Mouse (Mus musculus): ENCODE measurements around the gene Anapc5. TPM values are rescaled to one million over a fixed set of nuclear protein-coding genes. Genes with fewer than 3 reads are reported as not detected.

Gene Anapc5
- polyA plus RNA-seq, 1 experiment from 2014 or later: 342 TPM

GRCm38 (mm10) chr5:122798557-122799378, 22.4 kb downstream of the Anapc5 start:
- Histone ChIP-seq H3K4me2 (no peak overlapping the region), H3K27ac (peak overlapping the region; percentile 45), H3K27me3 (replicated peaks) (no peaks in the 10 kb centered on the region), H3K9ac (no peak overlapping the region), H3K36me3 (peaks cover 97% of the 10 kb centered on the region), H3K4me1 (peaks cover 36% of the 10 kb centered on the region), H3K4me3 (no peak overlapping the region), H3K9me3 (replicated peaks) (no peaks in the 10 kb centered on the region)
- 72% methylated on average over 17 of the region's 17 CpGs for WGBS (ENCODE audit: insufficient replicate concordance)
- peak; percentile 38; the same call in 1 of the 2 replicates for ATAC-seq

- Histone ChIP-seq H3K9me3 (replicated peaks) (no peaks in the 10 kb centered on the region), H3K27me3 (replicated peaks) (no peaks in the 10 kb centered on the region), H3K9ac (no peak overlapping the region), H3K4me3 (no peak overlapping the region), H3K27ac (no peak overlapping the region), H3K36me3 (peaks cover 97% of the 10 kb centered on the region), H3K4me1 (peaks cover 35% of the 10 kb centered on the region), H3K4me2 (no peak overlapping the region)
- ATAC-seq: no peak
- 80% methylated on average over 3 of the region's 3 CpGs for WGBS (ENCODE audit: insufficient replicate concordance)
Measured at GRCm38 (mm10) chr5:122797866-122798265, 23.3 kb downstream of the Anapc5 start.

- no peaks in the 10 kb centered on the region for H3K27me3 ChIP-seq (replicated peaks)
- 71% methylated on average over 2 of the region's 2 CpGs for WGBS (ENCODE audit: insufficient replicate concordance)
- ATAC-seq: no peak
- H3K27ac ChIP-seq: no peak overlapping the region
- peaks cover 14% of the 10 kb centered on the region for H3K4me1 ChIP-seq
- peaks cover 80% of the 10 kb centered on the region for H3K36me3 ChIP-seq
- no peaks in the 10 kb centered on the region for H3K9me3 ChIP-seq (replicated peaks)
- no peak overlapping the region for H3K4me2 ChIP-seq
- no peak overlapping the region for H3K9ac ChIP-seq
- no peak overlapping the region for H3K4me3 ChIP-seq
Measured at GRCm38 (mm10) chr5:122788696-122789095, 32.4 kb downstream of the Anapc5 start.

- Histone ChIP-seq H3K27me3 (replicated peaks) (no peaks in the 10 kb centered on the region), H3K36me3 (peaks cover 57% of the 10 kb centered on the region), H3K27ac (no peak overlapping the region), H3K4me2 (no peak overlapping the region), H3K4me1 (peaks cover 17% of the 10 kb centered on the region), H3K4me3 (no peak overlapping the region), H3K9me3 (replicated peaks) (no peaks in the 10 kb centered on the region), H3K9ac (no peak overlapping the region)
- ATAC-seq: no peak
- 63% methylated on average over 12 of the region's 12 CpGs for WGBS (ENCODE audit: insufficient replicate concordance)
Measured at GRCm38 (mm10) chr5:122786035-122786819, 34.9 kb downstream of the Anapc5 start.

GRCm38 (mm10) chr5:122783726-122784406, 37.3 kb downstream of the Anapc5 start:
- Histone ChIP-seq H3K4me3 (no peak overlapping the region), H3K27me3 (replicated peaks) (no peaks in the 10 kb centered on the region; the same call in none of the 2 replicates)
- WGBS (ENCODE audit: insufficient replicate concordance): 69% methylated on average over 14 of the region's 14 CpGs

GRCm38 (mm10) chr5:122782066-122782465, 39.1 kb downstream of the Anapc5 start:
- Histone ChIP-seq H3K4me2 (no peak overlapping the region), H3K36me3 (peaks cover 15% of the 10 kb centered on the region), H3K27ac (no peak overlapping the region), H3K4me1 (peaks cover 45% of the 10 kb centered on the region), H3K27me3 (replicated peaks) (peaks cover 4% of the 10 kb centered on the region), H3K9ac (no peak overlapping the region), H3K4me3 (no peak overlapping the region), H3K9me3 (replicated peaks) (no peaks in the 10 kb centered on the region)
- WGBS (ENCODE audit: insufficient replicate concordance): 54% methylated on average over 1 of the region's 1 CpGs
- no peak for ATAC-seq

More at GRCm38 (mm10) chr5:122783726-122784406, 37.3 kb downstream of the Anapc5 start:
- Histone ChIP-seq H3K4me1 (peaks cover 30% of the 10 kb centered on the region), H3K9ac (no peak overlapping the region), H3K9me3 (replicated peaks) (no peaks in the 10 kb centered on the region), H3K36me3 (peaks cover 33% of the 10 kb centered on the region), H3K27ac (0 out of 2 replicates have a peak overlapping the region, but pooled peaks have one; percentile 41), H3K4me2 (no peak overlapping the region)
- ATAC-seq: no peak

- H3K4me3 ChIP-seq: no peak overlapping the region
- peaks cover 4% of the 10 kb centered on the region; the same call in 1 of the 2 replicates for H3K36me3 ChIP-seq
- H3K27ac ChIP-seq: no peak overlapping the region
- ATAC-seq: no peak
- H3K27me3 ChIP-seq (replicated peaks): peaks cover 4% of the 10 kb centered on the region
- no peak overlapping the region for H3K4me2 ChIP-seq
- H3K9ac ChIP-seq: no peak overlapping the region
- 80% methylated on average over 19 of the region's 19 CpGs for WGBS (ENCODE audit: insufficient replicate concordance)
- peaks cover 43% of the 10 kb centered on the region for H3K4me1 ChIP-seq
- no peaks in the 10 kb centered on the region for H3K9me3 ChIP-seq (replicated peaks)
Measured at GRCm38 (mm10) chr5:122780791-122781432, 40.2 kb downstream of the Anapc5 start.

- H3K4me1 ChIP-seq: peaks cover 58% of the 10 kb centered on the region
- H3K27ac ChIP-seq: peak within 1 kb of the TSS; percentile 78
- peak; percentile 71 for ATAC-seq
- peaks cover 4% of the 10 kb centered on the region for H3K27me3 ChIP-seq (replicated peaks)
- H3K9ac ChIP-seq: peak within 1 kb of the TSS; percentile 94
- no peaks in the 10 kb centered on the region for H3K9me3 ChIP-seq (replicated peaks)
- under 1% methylated on average over 61 of the region's 63 CpGs for WGBS (ENCODE audit: insufficient replicate concordance)
- H3K4me2 ChIP-seq: peak within 1 kb of the TSS; percentile 99
- H3K36me3 ChIP-seq: no peaks in the 10 kb centered on the region
- H3K4me3 ChIP-seq: peak within 1 kb of the TSS; percentile 89
Measured at GRCm38 (mm10) chr5:122779277-122779834, 41.8 kb downstream of the Anapc5 start, which contains the start of gene Camkk2. Gene Camkk2, minus strand, starts transcription at chr5:122779409.

GRCm38 (mm10) chr5:122778231-122779226, 42.6 kb downstream of the Anapc5 start:
- Histone ChIP-seq H3K27ac (peak overlapping the region; percentile 78), H3K9me3 (replicated peaks) (no peaks in the 10 kb centered on the region), H3K4me1 (peaks cover 59% of the 10 kb centered on the region), H3K27me3 (replicated peaks) (peaks cover 4% of the 10 kb centered on the region), H3K36me3 (0 out of 2 replicates have a peak, but pooled peaks cover 4% of the 10 kb centered on the region), H3K9ac (peak overlapping the region; percentile 94), H3K4me2 (peak overlapping the region; percentile 99), H3K4me3 (peak overlapping the region; percentile 89)
- WGBS (ENCODE audit: insufficient replicate concordance): 1% methylated on average over 41 of the region's 55 CpGs
- ATAC-seq: peak; percentile 46

- Histone ChIP-seq H3K4me2 (peak overlapping the region; percentile 99; the same call in 1 of the 2 replicates), H3K4me3 (no peak overlapping the region)
Measured at GRCm38 (mm10) chr5:122777322-122777721, 43.8 kb downstream of the Anapc5 start.

More at GRCm38 (mm10) chr5:122777322-122777721, 43.8 kb downstream of the Anapc5 start:
- no peak overlapping the region for H3K9ac ChIP-seq
- no peak for ATAC-seq
- H3K27me3 ChIP-seq (replicated peaks): peaks cover 4% of the 10 kb centered on the region
- 0 out of 2 replicates have a peak, but pooled peaks cover 2% of the 10 kb centered on the region for H3K9me3 ChIP-seq (replicated peaks)
- 51% methylated on average over 2 of the region's 2 CpGs for WGBS (ENCODE audit: insufficient replicate concordance)
- H3K4me1 ChIP-seq: peaks cover 59% of the 10 kb centered on the region
- peaks cover 14% of the 10 kb centered on the region for H3K36me3 ChIP-seq
- no peak overlapping the region for H3K27ac ChIP-seq
